Mouse (Mus musculus) right cerebral cortex, postnatal 36 days (tissue): ENCODE data around the gene Pik3r6.

Experiments used
- DNase-seq, 2 experiments: peaks; one replicate each; pipeline ENCODE4 v3.0.0; 2022; ENCODE audit warnings: low spot score in 2 of 2, mixed read lengths in 1 of 2

Gene Pik3r6

DNA sequence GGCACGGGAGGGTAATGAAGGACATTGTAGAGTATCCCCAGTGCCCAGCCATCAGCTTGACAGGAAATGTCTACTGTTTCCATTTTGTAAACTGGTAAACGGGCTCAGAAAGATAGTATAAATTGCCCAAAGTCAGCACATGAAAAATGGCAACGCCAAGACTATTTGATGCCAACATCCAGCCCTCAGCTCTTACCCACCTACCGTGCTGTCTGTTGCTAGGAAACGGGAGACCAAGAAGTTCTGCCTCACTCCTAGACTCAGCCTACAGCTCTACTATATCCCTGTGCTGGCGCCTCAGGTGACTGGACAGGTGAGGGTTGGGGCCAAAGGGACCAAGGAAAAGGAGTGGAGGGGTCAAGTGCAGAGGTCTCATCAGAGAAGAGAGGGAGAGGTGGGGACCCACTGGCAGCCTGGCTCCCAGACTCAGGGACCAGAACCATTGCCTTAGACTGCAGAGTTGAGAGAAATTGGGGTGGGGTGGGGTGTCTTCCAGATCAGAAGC, 31.2 kb downstream of the Pik3r6 start:
- no peak for DNase-seq

DNA sequence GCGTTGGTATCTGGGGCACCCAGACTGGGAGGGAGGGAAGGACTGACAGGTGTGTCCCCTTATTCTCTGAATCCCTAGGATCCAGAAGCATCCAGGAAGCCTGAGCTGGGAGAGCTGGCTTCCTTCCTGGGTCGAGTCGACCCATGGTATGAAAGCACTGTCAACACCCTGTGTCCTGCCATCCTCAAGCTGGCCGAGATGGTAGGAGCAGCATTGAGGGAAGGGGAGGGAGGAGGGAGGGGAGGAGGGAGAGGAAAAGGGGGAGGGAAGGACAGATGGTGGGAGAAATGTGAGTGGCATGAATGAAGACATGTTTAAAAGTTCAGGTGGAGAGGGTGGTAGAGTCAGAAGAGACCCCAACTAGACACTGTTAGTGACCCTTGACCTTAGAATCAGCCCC, 33.2 kb downstream of the Pik3r6 start:
- DNase-seq = no peak

DNA sequence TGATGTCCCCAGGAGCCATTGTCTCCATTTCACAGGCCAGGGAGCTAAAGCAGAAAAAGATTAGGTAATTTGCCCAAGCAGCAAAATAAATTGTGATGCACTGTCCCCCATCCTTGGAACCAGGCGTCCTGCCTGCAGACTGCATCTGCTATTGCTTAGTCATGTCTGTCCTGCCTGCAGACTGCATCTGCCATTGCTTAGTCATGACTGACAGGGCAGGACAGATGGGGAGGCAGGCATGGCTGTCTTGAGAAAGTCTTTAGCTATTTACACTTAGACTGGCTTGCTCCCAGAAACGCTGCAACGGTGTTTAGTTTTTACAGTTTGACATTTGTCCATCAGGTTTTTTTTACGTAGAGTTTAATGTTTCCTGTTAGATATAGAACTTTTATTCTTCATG, 33.6 kb downstream of the Pik3r6 start:
- DNase-seq = peak; percentile 58 to 59

DNA sequence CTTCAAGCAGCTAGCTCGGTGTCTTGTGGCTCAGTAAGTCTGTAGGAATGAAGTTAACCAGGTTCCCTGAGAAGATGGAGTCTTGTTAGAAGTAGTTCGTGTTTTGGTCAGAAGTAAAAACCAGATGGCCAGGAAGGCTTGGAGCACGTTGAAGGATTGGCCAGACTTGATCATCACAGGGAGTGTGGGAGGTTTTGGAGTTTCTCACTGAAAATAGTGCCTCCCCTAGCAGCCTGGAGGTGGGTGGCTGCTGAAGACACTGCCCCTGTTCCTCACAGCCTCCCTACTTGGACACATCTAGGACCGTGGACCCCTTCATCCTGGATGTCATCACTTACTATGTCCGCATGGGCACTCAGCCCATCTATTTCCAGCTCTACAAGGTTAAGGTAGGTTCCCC, 36.8 kb downstream of the Pik3r6 start:
- DNase-seq = peak in 1 of 2 experiments; percentile 59

DNA sequence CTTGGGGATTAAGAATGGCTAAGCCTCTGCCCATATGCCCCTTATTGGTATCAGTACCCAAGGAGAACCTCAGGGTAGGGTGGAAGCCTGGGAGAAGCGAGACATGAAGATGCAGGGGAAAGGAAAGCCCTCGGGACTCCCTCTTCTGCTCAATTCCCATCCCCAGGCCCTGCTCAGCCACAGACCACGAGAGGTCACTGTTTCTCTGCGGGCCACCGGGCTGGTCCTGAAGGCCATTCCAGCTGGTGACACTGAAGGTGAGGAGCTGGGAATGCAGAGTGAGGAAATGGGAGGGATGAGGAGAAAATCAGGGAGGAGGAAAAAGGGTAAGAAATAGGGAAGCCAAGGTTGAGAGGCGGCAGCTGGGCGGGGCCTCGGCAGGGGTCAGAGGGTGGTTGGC, 41.7 kb downstream of the Pik3r6 start:
- DNase-seq = no peak

DNA sequence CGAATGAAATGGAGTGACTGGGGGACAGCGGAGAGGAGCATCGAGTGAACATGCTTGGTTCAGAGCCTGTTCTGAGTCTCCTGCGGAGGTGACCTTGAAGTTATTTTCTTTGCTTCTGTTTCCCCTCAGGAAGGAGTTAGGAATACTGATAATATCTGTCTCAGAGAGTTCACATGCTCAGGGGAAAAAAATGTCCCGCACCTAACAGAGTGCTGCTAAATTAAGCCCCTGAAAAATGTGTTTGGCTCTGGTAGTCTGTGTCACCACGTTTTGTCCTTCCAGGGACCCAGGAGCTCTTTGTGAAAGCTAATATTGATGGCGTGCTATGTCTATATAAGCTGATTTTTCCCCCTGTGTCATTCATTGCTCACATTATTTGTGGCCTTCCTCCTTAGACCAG, 42.4 kb downstream of the Pik3r6 start:
- no peak for DNase-seq

DNA sequence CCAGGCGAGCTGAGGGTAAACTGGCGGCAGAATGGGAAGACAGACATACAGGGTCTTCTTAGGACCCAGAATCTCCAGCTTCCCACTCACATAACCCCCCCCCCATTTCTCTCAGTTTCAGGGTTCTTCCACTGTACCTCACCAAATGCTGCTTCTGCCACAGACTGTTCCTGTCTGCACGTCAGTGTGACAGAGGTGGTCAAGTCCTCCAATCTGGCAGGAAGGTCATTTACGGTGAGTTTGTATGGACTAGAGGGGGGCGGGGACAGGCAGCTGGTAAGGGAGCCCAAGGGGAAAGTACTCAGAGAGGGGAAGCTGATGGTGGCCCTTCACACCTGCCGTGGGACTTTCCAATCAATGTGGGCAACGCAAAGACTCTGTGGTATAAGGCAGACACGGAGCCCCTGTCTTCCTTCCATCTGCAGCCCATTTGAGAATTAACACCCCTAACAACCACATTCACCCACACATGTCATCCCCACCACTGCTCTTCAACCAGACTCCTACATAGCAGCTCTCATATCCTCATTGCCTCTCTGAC, 42.9 kb downstream of the Pik3r6 start:
- DNase-seq = no peak

DNA sequence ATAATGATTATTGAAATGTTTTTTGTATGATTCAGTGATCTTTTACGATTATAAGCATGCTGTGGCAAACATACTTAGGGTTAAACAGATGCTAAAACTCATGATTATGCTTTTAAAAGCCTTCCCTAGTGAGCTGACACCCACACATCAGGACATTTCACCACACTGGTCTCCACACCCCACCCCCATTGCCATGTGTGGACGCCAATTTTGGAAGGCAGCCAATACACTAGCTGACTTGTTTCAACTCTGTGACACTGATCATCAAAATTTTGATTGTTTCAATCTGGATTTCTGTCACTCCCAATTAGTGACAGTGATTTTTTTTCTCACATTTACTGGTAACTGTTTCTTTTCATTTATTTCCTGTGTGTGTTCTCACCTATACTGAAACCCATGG, 44.7 kb downstream of the Pik3r6 start:
- no peak for DNase-seq

DNA sequence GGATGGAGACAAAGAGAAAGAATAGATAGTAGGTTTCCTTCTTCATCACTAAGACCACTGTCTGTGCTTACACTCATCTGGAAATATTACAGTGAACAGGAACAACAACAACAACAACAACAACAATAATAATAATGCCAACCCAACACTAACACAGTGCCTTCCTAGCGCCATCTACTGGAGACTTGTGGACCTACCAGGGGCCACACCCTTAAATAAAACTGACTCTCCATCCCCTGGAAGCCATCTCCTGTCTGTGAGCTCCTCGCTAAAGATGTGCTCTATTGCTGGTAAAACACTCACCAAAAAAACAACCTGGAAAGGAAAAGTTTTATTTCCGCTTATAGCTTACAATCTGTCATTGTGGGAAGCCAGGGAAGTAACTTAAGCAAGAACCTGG, 46.8 kb downstream of the Pik3r6 start:
- DNase-seq = no peak

DNA sequence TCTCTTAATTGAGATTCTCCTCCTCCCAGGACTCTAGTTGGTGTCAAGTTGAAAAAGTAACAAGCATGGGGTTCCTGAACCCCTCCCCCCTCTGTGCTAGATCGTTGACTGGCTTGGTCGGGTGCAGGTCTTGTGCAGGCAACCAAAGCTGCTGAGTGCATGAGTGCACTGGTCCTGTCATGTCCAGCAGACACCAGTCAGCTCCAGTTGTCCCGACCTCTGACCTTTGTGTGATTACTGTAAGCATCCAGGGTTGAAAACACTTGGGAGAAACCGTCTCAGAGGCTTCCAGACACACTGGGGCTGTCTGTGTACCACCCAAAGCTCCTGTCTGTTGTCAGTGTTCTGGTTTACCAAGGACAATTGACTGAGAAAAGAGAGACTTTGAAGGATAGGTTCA, 47.5 kb downstream of the Pik3r6 start:
- no peak for DNase-seq

DNA sequence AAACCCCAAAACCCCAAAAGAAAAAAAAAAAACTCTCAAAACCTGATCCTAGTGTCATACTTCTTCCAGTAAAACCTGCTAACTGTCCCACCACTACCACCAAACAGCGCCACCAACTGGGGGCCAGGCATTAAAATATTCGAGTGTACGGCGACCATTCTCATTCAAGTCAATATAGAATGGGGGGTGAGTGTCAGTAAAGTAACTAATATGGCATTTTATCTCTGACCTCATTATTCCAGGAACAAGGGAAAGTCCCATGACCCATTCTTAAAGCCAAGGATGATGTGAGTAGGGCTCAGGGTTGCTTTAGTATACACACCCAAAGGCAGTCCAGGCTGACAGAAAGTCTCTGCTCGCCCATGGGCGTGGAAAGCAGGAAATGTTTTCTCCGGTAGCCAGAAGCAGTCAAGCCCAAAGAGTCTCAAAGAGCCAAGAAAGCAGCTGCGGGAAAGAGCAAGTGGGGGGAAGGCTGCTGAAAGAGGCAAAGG, 51.2 kb downstream of the Pik3r6 start:
- no peak for DNase-seq

DNA sequence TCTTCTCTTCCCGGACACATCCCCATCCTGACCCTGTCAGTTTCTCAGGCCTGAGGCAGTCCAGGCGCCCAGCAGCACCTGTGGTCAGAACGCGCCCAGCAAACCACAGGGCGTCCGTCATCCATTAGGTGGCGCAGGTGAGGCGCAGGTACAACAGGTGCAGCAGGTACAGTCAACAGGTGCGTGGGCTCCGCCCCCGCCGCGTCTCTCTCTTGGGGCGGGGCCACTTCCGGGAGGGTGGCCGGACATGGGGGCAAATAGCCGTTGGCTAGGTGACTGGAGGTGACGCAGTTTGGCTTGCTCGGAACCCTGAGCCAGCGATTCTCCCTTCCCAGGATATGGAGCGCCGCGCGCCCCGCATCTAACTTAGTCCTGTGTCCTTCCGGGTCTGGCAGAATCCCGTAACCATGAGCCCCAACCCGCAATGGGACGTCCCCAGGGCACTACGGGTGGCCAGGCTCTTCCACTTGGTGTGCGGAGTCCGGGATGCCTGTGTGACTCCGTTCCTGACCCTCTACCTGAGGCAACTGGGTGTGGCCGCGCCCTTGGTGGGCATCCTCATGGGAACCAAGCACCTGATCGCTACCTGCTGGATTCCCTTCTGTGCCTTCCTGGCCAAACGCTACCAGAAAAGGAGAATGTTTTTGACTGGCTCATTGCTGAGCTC, 53.2 kb downstream of the Pik3r6 start, which contains the start of gene Mfsd6l:
Gene Mfsd6l (plus strand): TSS at position 269 of the 667 bp plus-strand sequence.
- DNase-seq = no peak

DNA sequence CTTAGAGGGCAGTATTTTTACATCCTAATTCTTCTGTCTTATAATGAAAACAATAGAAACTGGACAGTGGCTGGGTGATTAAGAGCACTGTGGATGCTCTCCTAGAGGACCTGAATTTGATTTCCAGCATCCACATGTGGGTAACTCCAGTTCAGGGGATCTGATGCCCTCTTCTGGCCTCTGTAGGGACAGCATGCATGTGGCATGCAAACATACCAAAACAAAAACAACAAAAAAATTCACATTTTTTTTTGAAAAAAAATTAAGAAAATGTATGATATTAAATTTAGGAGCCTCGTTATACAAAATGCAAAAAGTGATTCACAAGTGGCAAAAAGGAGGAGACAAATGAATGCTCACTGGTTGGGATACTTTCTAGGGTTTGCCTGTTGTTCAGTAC, 56.7 kb downstream of the Pik3r6 start:
- DNase-seq = no peak

DNA sequence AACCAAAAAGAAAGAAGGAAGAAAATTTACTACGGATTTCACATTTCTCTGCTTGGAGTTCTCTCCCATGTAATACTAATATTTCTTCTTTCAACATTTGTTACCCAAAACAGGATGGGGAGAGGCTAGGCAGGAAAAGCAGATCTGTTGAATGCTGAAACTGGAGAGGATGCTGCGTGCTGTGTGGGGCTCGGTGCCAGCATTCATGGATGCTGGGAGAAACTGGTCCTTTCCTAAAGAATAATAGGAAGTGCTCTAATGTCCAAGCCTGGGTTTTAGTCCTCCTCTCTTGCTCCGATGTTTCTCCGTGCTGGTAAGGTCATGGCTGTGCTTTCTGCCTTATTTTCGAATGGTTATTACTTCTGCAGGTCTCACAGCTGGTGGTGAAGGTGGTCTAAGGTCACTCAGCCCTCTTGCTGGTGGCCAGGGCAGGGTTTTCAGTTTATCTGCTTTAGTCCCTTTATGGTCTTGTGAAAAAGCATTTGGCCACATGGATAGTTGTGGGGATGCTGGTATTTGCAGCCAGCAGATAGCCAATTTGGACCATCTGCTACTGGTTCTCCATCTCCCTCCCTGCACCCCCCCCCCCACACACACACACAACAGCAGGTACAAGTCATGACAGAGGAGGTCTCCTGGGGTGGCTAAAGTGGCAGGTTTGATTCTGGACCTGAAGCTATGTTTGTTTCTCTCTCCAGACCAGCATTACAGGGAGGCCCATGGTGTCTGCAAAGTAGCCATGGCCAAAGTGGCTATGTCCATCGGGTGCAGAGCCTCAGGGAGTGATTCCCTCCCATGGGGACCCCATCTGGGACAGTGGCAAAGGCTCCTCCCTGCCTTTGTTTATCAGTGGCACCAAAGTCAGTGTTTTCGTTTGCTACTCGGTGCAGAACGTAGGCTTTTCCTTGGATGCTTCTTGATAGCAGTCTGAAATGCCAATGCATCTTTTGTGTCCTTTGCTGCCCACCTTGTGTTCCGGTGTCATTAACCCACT, 59.4 kb downstream of the Pik3r6 start:
- no peak for DNase-seq

DNA sequence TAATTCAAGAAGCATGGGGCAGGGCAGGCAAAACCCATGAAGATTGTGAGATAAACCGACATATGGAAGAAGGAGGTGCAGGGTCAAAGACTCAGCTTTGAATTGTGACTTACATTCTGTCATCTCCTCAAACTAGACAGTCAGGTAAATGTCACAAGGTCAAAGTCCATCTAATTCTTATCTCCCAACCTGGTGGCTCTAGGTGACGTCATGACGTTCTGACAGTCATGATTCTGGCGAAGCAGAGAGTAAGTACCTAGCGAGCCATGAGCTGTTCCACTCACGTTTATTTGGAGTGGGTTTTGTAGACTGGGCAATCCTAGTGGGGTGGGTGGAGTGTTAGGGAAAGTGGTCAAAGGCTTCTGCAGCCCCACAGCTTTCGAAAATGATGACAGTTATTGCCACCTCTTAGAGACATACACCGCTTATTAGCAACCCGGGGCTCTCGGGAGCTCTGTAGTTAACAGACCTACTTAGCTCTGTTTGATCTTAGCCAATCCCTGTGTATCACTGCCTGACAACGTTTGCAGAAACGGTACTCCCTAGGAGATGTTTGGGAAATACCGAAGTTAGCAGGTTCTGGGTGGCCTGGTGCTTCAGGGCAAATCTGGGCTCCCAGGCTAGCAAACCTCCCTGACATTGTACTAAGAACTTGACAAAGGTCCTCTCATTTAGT, 61.7 kb downstream of the Pik3r6 start:
- no peak for DNase-seq

DNA sequence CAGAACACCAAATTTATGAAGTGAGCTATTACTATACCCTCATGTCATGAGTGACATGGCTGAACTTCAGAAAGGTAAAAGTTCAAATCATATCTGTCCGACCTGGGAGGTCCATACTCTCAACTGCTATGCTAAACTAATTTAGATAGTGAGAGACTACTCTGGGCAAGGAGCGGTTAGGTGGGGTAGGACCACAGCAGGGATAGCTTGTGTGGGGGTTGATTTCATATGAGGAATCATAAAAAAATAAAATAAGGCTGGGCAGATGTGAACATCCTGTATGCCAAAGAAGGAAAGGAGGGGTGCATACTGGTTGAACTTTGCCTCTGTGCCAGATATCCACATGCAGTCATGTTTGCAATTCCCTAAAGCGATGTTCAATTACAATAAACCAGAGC, 62.2 kb downstream of the Pik3r6 start:
- no peak for DNase-seq

DNA sequence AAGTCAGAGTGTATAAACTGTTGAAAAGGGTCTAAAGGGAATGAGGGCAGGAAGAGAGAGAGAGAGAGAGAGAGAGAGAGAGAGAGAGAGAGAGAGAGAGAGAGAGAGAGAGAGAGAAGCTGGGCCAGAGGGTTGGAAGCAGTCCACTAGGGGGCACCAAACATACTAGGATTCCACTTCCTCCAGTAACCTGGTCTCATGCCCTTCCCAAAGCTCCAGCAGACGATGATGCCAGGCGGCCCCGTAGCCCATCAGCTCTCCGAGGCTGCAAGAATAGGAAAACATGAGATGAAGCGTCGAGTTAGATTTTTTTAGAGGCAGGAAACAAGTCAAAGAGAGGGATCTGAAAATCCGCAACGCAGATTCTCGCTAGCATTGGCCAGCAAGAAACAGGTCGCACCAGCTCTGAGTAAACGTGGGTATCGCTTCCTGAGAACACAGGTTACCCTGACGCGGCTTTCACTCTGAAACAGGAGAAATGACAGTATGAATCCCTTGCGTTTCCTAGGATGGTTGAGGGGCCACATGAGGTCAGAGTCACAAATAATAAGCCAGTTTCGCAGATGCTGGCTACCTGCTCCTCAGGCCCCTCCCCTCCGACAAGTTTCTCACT, 63.7 kb downstream of the Pik3r6 start:
- DNase-seq = peak; percentile 72 to 73

DNA sequence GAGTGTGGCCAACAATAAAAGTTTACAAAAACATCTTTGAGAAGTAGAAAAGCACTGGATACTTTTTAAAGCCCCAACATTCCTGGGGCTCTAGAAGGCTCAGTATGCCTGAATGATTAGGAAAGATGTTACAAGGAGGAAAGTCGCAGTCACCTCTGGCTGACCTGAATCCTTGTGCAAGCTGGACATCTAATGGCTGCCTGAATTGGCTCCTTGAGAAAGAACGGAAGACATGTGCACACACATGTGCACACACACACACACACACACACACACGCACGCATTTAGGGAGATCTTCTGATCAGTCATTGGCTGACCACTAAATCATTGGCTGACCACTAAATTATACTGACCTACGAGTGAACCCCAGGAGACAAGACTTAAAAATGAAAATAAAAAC, 68.0 kb downstream of the Pik3r6 start:
- DNase-seq = no peak

DNA sequence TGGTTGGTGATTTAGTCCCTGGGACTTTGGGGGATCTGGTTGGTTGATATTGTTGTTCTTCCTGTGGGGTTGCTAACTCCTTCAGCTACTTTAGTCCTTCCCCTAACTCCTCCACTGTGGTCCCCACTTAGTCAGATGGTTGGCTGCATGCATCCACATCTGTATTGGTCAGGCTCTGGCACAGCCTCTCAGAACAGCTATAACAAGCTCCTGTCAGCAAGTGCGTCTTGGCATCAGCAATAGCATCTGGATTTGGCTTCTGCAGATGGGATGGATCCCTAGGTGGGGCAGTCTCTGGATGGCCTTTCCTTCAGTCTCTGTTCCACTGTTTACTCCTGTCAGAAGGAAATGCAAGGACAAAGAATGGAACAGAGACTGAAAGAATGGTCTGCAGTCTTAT, 74.3 kb downstream of the Pik3r6 start:
- no peak for DNase-seq

DNA sequence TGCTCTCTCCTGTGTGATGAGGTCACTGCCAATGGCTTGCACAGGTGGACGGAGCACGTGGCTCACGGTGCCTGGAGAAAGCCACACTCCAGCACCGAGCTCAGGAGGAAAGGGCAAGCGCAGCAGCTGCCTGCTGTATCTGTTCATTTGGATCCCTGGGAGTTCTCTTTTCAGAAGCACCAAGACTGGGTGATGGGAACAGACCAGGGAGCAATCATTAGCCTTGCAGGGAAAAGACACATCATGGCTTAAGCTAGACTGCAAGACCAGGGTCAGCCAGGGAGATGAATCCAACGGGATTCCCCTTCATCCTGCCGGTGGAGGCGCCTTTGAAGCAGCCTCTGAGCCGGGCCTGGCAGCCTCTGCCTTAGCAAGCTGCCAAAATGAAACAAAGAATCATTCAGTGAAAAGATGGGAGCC, 76.7 kb downstream of the Pik3r6 start:
- peak; percentile 26 to 33 for DNase-seq

DNA sequence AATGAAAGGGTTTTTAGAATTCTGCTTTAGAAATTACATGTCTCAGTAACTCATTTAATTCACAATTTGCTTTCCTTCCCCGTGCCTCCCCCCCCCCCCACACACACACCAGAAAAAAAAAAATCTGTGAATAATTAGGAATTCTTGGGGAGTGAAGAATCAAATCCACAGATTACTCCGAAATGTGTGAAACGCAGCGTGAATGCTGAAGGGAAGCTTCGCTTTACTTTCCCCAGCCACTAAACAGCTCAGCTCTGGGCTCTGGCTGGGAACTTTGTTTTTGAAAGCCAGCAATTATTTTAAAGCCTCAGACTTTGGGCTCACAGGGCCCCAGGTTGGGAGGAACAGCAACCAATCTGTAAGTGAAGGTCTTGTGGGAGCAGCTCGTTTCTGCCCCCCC, 77.7 kb downstream of the Pik3r6 start:
- DNase-seq = no peak
